ENCODE assay signal across 12 mouse cellular contexts in the genomic region with DNA sequence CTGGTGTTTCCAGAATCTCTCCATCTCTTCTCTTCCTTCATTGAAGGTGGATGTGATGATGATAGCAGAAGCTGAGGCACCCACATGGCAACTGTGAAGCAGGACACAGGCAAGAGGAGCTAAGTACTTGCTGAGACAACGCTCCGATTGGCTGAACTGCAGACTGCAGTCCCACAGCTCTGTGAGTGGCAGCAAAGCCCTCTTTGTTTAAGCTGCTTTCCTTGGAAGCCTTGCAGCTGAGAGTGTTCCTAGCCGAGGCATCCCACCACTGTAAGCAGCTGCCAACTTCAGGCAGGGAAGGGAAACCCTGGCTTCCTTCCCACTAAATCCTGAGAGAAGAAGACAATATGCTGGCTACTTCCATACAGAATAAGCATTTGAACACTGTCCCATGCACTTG. TPM values are rescaled to one million over a fixed set of nuclear protein-coding genes. Genes with fewer than 3 reads are reported as not detected.
DNase-seq lines count a peak whose midpoint lies in the region; ATAC-seq lines count a peak whose summit lies in the region.
"Had no signal": no experiment of that assay in that cellular context is flagged by ENCODE, and none has a peak within 500 bp of the region (broad histone marks: within the 10 kb centered on the region; RNA-seq: fewer than 3 reads in every experiment).

No protein-coding gene starts in this region.

- no peak for DNase-seq in heart, postnatal 4 days
- DNase-seq in midbrain, embryonic 14.5 days, result peak; percentile 59
- DNase-seq in midbrain, embryonic 10.5 days (ENCODE audit: low spot score), result no peak
- peak; percentile 10 to 14 for DNase-seq in frontal cortex, postnatal 14 days (ENCODE audit: low spot score in 2 of 2)
- peak; percentile 11 to 24 for DNase-seq in right cerebral cortex, postnatal 36 days (ENCODE audit: low spot score in 2 of 2)
- no peak for DNase-seq in B cell, adult 2 months
- DNase-seq: cerebellum, adult 9-11 months; kidney, adult 11 months; lung, adult 18-20 months had no signal

- no peaks in the 10 kb centered on the region for H3K27me3 ChIP-seq in heart, embryonic 16.5 days (ENCODE audit: control insufficient read depth, insufficient read depth, low read length)
- no peaks in the 10 kb centered on the region for H3K27me3 ChIP-seq in midbrain, embryonic 14.5 days (ENCODE audit: control insufficient read depth, insufficient read depth, low read length)
- no peaks in the 10 kb centered on the region for H3K27me3 ChIP-seq in midbrain, embryonic 10.5 days (ENCODE audit: low read depth, poor library complexity, severe bottlenecking)
- H3K27me3 ChIP-seq: midbrain, embryonic 12.5 days had no signal

- ATAC-seq in heart, embryonic 16.5 days (replicated peaks; ENCODE audit: extremely low read depth, insufficient read depth, low FRiP score), result 0 out of 2 replicates have a peak, but pooled peaks have one; percentile 52
- no peak for ATAC-seq in midbrain, embryonic 14.5 days (ENCODE audit: low FRiP score, low TSS enrichment)

- no peaks in the 10 kb centered on the region for H3K36me3 ChIP-seq in heart, embryonic 16.5 days (ENCODE audit: control insufficient read depth, insufficient read depth)
- H3K36me3 ChIP-seq in midbrain, embryonic 14.5 days (ENCODE audit: control insufficient read depth, insufficient read depth, low read length), result no peaks in the 10 kb centered on the region
- H3K36me3 ChIP-seq in midbrain, embryonic 10.5 days, result no peaks in the 10 kb centered on the region
- H3K36me3 ChIP-seq: midbrain, embryonic 12.5 days had no signal

- no peaks in the 10 kb centered on the region for H3K9me3 ChIP-seq in heart, embryonic 16.5 days (replicated peaks; ENCODE audit: control insufficient read depth, low read length)
- H3K9me3 ChIP-seq in midbrain, embryonic 14.5 days (ENCODE audit: control insufficient read depth, low read length), result no peaks in the 10 kb centered on the region
- no peaks in the 10 kb centered on the region for H3K9me3 ChIP-seq in midbrain, embryonic 10.5 days (replicated peaks)
- H3K9me3 ChIP-seq: midbrain, embryonic 12.5 days had no signal

- WGBS in heart, embryonic 16.5 days, result 37% methylated on average over 3 of the region's 3 CpGs
- 31% methylated on average over 3 of the region's 3 CpGs for WGBS in midbrain, embryonic 14.5 days
- WGBS in midbrain, embryonic 10.5 days, result 27% methylated on average over 3 of the region's 3 CpGs

- no peak overlapping the region for H3K27ac ChIP-seq in heart, embryonic 16.5 days (ENCODE audit: low read length)
- H3K27ac ChIP-seq in midbrain, embryonic 14.5 days (replicated peaks; ENCODE audit: low read depth, low read length), result no peak overlapping the region
- no peak overlapping the region for H3K27ac ChIP-seq in midbrain, embryonic 10.5 days (replicated peaks)
- H3K27ac ChIP-seq: midbrain, embryonic 12.5 days had no signal

- no peak overlapping the region for H3K4me2 ChIP-seq in heart, embryonic 16.5 days (ENCODE audit: low read depth, low read length)
- H3K4me2 ChIP-seq in midbrain, embryonic 14.5 days (ENCODE audit: low read length), result no peak overlapping the region
- H3K4me2 ChIP-seq: midbrain, embryonic 12.5 days had no signal

- H3K4me3 ChIP-seq in heart, embryonic 16.5 days (ENCODE audit: low read length), result no peak overlapping the region
- H3K4me3 ChIP-seq in midbrain, embryonic 14.5 days (replicated peaks; ENCODE audit: low read depth, low read length), result no peak overlapping the region
- no peak overlapping the region for H3K4me3 ChIP-seq in midbrain, embryonic 10.5 days
- H3K4me3 ChIP-seq: midbrain, embryonic 12.5 days had no signal

- H3K9ac ChIP-seq in heart, embryonic 16.5 days (ENCODE audit: low read length), result no peak overlapping the region
- H3K9ac ChIP-seq in midbrain, embryonic 14.5 days (replicated peaks; ENCODE audit: low read length), result no peak overlapping the region
- H3K9ac ChIP-seq: midbrain, embryonic 12.5 days had no signal

- H3K4me1 ChIP-seq in heart, embryonic 16.5 days (ENCODE audit: control insufficient read depth, insufficient read depth, low read length), result no peaks in the 10 kb centered on the region
- no peaks in the 10 kb centered on the region for H3K4me1 ChIP-seq in midbrain, embryonic 14.5 days (ENCODE audit: control insufficient read depth, insufficient read depth, low read length)
- H3K4me1 ChIP-seq in midbrain, embryonic 10.5 days, result peaks cover 5% of the 10 kb centered on the region; the same call in 1 of the 2 replicates
- H3K4me1 ChIP-seq: midbrain, embryonic 12.5 days had no signal

RNA-seq across cellular contexts. Expression of a gene that starts 28.6 kb away (rescaled TPM):
- 0.34 and 0.36 TPM in 2 replicates for polyA plus RNA-seq in heart, embryonic 16.5 days (2015; fragmentation: Nextera tagmentation; extraction: Ambion mirVana)
- total RNA-seq in heart, postnatal 4 days (2021), result 1 to 10 TPM; 4.2 to 5.6 TPM
- polyA plus RNA-seq in midbrain, embryonic 14.5 days (2014; fragmentation: Nextera tagmentation; extraction: Ambion mirVana), result 4.5 and 4.6 TPM in 2 replicates
- 1.2 and 2.1 TPM in 2 replicates for polyA plus RNA-seq in midbrain, embryonic 10.5 days (2016; fragmentation: Nextera tagmentation; extraction: Ambion mirVana)
- total RNA-seq: CH12.LX had no signal

Comparison
In these comparisons a context has a peak if more than half of its experiments do, and no peak if none do; other contexts are left out.
1. DNase-seq: peak in midbrain, embryonic 14.5 days (single experiment), frontal cortex, postnatal 14 days (2 of 2) and right cerebral cortex, postnatal 36 days (2 of 2); none in heart, postnatal 4 days (single experiment), midbrain, embryonic 10.5 days (single experiment) and B cell, adult 2 months (0 of 2).